Mouse (Mus musculus): ENCODE data around the gene Erbb4. TPM values are rescaled to one million over a fixed set of nuclear protein-coding genes. Genes with fewer than 3 reads are reported as not detected.
A peak's percentile ranks its signal among the peaks of the same experiment; 100 is the strongest.

Erbb4 gene
- total RNA-seq (2021), result 1 to 10 TPM in 1 of 2 experiments, under 1 TPM in 1; 0.30 to 1.0 TPM
- long read RNA-seq, experiment 1, result 0 reads
- long read RNA-seq, experiment 2, result 0 reads

DNA sequence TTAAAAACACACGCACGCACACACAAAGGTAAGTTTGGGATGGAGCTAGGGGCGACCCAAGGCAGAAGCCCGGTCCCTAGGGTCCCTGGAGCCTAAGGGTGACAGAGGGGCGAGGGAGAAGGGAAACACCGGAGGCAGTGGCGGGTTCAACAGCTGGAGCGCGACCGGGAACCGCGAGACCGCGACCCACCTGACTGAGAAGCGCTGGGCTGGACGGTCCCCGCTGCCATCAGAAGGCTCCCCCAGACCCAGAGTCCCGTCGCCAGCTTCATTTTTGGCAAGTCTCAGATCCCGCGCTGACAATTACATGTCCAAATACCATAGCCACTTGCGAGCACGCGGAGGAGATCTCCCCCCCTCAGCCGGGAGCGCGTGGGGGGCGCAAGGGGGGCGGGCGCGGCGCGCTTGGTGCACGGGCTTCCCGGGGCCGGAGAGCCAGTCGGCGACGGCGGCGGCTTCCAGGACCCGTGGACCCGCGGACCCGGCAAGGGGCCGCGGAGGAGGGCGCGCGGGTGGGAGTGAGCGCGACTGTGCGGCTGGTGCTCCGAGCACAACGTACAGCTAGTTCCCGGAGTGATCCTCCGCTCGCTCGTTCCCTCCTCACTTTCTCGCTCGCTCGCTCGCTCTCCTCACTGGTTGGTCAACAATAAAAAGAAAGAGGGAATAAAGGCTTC, at the start of gene Erbb4:
Erbb4 (minus strand) TSS at position 575 of the 674 bp plus-strand sequence.
- DNase-seq, result peak; percentile 6 to 14

DNA sequence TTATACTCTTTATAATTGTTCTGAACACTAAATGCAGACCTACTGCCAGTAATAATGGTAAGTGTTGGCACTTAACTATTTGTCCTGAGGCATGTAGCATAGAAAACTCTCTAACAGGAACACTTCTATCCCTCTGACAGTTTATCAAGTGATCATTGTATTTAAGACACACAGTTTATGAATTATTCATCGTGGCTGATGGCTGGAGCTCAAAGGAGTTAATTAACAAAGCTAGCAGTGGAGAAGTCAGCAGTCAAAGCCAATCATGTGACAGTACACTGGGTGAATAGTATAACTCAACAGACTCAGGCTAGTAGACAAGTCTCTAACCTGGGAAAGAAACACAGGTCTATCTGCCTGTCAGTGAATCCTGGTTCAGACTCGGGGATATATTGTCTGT, 49.5 kb upstream of the Erbb4 start:
- no peak for DNase-seq

- DNase-seq, result no peak
Measured at GRCm38 (mm10) chr1:69141341-69141740, 33.5 kb upstream of the Erbb4 start.

- no peak for DNase-seq
Measured at GRCm38 (mm10) chr1:69139519-69139868, 31.6 kb upstream of the Erbb4 start.

- peak; percentile 50 to 72 for DNase-seq
Measured at GRCm38 (mm10) chr1:69138856-69139518, 31.1 kb upstream of the Erbb4 start.

GRCm38 (mm10) chr1:69124147-69124848, 16.4 kb upstream of the Erbb4 start:
- no peak for DNase-seq

DNA sequence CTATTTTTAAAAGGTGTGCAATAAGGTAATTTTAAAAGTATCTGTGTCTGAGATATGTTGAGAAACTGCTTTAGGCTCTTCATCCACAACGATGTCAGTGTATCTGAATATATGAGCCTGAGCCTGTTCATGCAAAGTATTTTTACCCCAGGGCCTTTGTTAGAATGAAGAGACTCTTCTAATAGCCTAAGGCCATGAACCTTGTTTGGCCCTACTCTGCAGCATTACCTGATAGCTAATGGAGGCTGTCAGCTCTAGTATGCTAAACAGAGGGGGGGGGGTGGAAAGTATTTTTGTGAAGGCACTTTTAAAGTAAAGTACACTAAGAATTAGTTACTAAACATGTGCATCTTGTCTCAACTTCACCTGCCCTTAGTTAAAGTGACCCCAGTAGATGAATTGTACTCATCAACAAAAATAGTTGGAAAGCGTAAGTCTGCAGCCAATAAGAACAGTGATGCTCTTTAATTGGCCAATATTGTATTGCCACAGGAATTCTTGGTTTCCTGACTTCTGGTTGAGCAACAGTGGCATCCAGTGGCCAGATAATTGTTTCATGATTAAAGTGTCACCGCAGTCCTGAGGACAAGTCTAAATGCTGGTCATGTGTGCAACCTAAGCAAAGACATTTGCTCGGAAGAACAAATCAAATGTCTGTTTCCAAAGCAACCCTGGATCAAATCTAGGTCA, 10.5 kb upstream of the Erbb4 start:
- DNase-seq, result peak in 1 of 2 experiments; percentile 1

- DNase-seq, result peak; percentile 54 to 61
Measured at GRCm38 (mm10) chr1:69108159-69108925, 483 bp upstream of the Erbb4 start.

GRCm38 (mm10) chr1:69106937-69107461, 860 bp downstream of the Erbb4 start:
- peak; percentile 22 to 44 for DNase-seq

GRCm38 (mm10) chr1:69106322-69106761, 1.5 kb downstream of the Erbb4 start:
- peak; percentile 39 to 54 for DNase-seq

DNA sequence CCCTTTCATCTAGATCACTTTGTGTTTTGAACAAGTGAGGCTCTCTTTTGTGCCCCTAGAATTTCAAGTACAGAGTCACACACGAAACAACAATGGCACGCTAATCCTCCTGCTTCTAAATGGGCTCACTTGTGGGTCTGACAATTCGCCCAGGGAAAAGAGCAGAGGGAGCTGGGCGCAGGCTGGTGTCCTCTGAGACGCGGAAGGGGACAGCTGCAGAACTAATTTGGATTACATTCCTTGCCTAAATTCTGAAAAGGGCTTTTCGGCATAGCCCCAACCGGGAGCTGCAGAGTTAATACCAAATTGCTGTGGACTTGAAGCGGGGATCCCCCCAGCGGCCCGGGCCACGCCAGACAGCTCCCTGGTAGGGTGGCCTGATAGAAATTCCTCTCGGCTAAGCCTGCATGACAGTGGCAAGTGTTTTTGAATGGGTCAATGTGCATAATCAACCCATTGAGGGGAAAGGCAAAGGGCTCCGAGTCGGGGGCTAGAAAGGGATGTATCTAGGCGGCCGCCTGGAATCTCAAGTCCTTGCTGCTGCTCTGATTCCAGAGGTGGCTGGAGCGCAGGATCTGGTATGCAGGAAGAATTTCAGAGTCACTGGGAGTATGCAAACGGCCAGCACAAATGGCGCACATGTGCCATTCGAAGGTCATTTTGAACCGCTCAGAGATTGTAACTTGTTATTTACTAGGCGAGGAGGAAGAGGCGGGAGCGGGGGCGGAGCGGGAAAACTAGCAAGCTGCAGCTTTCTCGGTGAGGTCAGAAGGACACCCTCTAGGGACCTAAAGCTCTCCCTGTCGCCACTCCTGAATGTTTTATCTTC, 2.2 kb downstream of the Erbb4 start:
- DNase-seq, result peak; percentile 25 to 64

GRCm38 (mm10) chr1:69105096-69105492, 2.8 kb downstream of the Erbb4 start:
- DNase-seq, result no peak

GRCm38 (mm10) chr1:69103211-69103706, 4.6 kb downstream of the Erbb4 start:
- DNase-seq, result no peak

GRCm38 (mm10) chr1:69101670-69102069, 6.2 kb downstream of the Erbb4 start:
- no peak for DNase-seq

GRCm38 (mm10) chr1:69093052-69093451, 14.8 kb downstream of the Erbb4 start:
- DNase-seq, result no peak

DNA sequence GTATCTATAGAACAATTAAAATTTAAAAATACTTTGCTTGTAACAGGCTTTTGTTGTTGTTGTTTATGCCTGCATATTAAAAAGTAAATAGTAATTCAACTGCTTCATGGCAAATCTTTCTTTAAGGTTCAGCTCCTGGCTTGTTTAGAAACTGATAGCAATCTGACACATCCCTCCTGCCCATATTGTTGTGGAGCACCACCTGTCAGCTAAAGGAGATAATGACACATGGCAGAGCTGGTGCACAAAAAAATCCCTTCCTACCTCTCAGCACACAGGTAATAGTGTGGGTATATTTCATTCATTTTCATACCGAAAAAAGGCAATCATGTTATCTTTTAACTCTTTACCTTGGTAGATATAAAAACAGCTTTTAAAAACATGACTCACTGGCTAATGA, 18.5 kb downstream of the Erbb4 start:
- no peak for DNase-seq

DNA sequence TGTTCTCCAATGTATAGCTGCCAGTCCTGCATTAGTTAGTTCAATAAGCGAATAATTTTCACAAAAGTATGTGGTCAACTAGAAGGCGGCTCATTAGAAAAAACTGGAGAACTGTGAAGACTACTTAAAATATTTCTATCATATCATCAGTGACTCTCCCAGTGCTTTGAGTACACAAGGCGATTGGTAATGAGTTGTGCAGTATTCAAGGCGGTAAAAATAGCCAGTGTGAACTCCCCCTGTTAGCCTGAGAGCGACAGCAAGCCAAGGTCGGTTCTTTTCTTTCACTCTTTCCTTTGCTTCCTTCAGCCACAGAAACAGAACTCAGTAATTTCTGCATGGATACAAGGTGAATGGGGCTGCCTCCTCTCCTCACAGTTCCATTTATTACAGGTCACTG, 22.1 kb downstream of the Erbb4 start:
- DNase-seq, result no peak

DNA sequence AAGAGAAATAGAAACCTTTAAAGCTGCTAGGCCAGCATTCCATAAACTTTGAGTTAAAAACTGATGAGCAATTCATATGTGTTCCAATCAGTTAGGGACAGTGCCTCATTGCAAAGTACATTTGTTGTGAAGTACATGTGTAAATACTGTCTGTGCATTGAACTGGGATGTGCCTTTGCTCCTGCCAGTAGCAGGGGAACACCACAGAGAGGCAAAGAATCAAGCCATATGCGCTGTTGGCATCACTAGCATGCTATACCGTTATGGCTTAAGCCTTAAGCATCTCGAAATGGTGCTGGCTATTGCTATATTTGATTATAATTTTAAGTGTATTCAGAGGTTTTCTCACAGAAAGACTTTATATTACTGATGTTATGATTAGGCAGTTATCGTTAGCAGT, 58.9 kb downstream of the Erbb4 start:
- DNase-seq, result no peak

GRCm38 (mm10) chr1:69046228-69046978, 61.5 kb downstream of the Erbb4 start:
- DNase-seq, result no peak

DNA sequence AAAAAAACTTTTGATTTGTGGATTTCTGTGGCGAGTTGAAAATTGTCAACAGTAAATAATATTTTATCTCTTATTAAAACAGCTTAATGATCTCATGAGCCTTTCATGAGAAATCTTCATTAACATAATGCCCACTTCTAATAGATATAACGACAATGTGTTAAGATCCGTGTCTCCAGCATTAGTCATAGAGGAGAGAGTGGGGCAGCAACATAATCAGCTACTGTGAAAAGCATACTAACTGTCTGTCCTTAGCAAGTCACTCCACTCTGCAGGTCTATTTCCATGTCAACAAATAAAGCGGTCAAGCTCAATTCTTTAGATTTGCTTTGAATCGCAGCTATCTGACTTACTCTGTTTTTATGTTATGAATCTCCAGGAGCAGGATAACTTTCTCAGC, 80.0 kb downstream of the Erbb4 start:
- no peak for DNase-seq

All from adrenal gland, postnatal 36 days (tissue).